Mouse (Mus musculus) fibroblast of lung, adult 2 months (primary cell): ENCODE data around the gene Thsd4.

ENCODE experiments used
- DNase-seq: peaks from one replicate; pipeline ENCODE4 v3.0.0-alpha.2; 2011; ENCODE audit warnings: low read depth

The Thsd4 gene

GRCm38 (mm10) chr9:60517148-60517547 is 4.7 kb downstream of the Thsd4 start:
- no peak for DNase-seq

- DNase-seq, result no peak
Measured at GRCm38 (mm10) chr9:60516379-60516778, 5.5 kb downstream of the Thsd4 start.

- no peak for DNase-seq
Measured at GRCm38 (mm10) chr9:60513329-60513788, 8.5 kb downstream of the Thsd4 start.

- no peak for DNase-seq
Measured at GRCm38 (mm10) chr9:60510876-60511275, 11.0 kb downstream of the Thsd4 start.

- DNase-seq, result no peak
Measured at GRCm38 (mm10) chr9:60506136-60506535, 15.7 kb downstream of the Thsd4 start.

GRCm38 (mm10) chr9:60504378-60505285 is 17.2 kb downstream of the Thsd4 start:
- DNase-seq, result peak; percentile 25

- peak; percentile 7 for DNase-seq
Measured at GRCm38 (mm10) chr9:60502220-60502619, 19.6 kb downstream of the Thsd4 start.

GRCm38 (mm10) chr9:60501504-60502179 is 20.2 kb downstream of the Thsd4 start:
- DNase-seq, result no peak

GRCm38 (mm10) chr9:60492275-60492974 is 29.4 kb downstream of the Thsd4 start:
- no peak for DNase-seq

GRCm38 (mm10) chr9:60491489-60492100 is 30.3 kb downstream of the Thsd4 start:
- DNase-seq, result no peak

- DNase-seq, result no peak
Measured at GRCm38 (mm10) chr9:60491079-60491478, 30.8 kb downstream of the Thsd4 start.

GRCm38 (mm10) chr9:60488816-60489215 is 33.0 kb downstream of the Thsd4 start:
- DNase-seq, result no peak

GRCm38 (mm10) chr9:60482165-60482564 is 39.7 kb downstream of the Thsd4 start:
- DNase-seq, result no peak

- DNase-seq, result peak; percentile 36
Measured at GRCm38 (mm10) chr9:60480052-60480451, 41.8 kb downstream of the Thsd4 start.

- no peak for DNase-seq
Measured at GRCm38 (mm10) chr9:60478806-60479205, 43.0 kb downstream of the Thsd4 start.

GRCm38 (mm10) chr9:60477991-60478750 is 43.7 kb downstream of the Thsd4 start:
- DNase-seq, result no peak

GRCm38 (mm10) chr9:60460010-60460982 is 61.5 kb downstream of the Thsd4 start:
- DNase-seq, result no peak

GRCm38 (mm10) chr9:60458468-60458962 is 63.3 kb downstream of the Thsd4 start:
- DNase-seq, result no peak

GRCm38 (mm10) chr9:60457359-60458210 is 64.3 kb downstream of the Thsd4 start:
- no peak for DNase-seq
